Mouse (Mus musculus) T-helper 17 cell (primary cell): ENCODE results near the gene Il17d.

Experiments
- in situ Hi-C, 2 experiments: fragments of 300-600 bp; cut with MboI, MseI; formaldehyde crosslinking; loops; 1 replicate in 1 of 2; 2 replicates in 1 of 2; pipeline ENCODE4 v1.15.1; 2025; ENCODE audit warnings: high pct_unique_total_duplicates in 2 of 2

Gene Il17d

DNA sequence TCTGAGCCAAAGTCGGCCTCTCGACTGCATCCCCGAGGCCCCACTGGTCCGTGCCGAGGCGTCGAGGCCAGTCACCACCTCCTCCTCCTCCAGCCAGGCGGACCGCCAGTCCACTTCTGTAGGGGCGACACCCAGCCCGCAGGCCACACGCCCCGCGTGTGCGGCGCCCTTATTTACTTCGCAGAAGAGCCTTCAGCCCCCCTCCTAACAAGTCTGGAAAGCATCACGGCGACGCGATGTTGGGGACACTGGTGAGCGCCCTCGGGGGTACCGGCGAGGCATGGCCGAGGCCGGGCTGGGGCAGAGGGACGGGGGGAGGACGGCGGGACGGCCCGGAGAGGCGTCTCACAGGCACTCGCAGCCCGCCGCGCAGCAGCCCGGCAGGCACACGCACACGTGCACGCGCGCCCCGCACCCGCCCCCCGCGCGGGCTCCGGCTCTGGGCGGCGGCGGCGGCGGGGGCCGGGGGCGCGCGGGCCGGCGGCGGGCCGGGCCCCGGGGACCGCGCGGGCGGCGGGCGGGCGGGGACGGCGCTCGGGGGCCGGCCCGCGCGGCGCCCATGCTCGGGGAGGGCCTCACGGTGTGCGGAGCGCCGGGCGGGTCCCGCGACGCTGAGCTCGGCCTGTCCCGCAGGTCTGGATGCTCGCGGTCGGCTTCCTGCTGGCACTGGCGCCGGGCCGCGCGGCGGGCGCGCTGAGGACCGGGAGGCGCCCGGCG is at the start of gene Il17d:
Gene Il17d, plus strand, starts transcription at position 107 of the 717 bp plus-strand sequence.
- in situ Hi-C loops, result no loop called here

DNA sequence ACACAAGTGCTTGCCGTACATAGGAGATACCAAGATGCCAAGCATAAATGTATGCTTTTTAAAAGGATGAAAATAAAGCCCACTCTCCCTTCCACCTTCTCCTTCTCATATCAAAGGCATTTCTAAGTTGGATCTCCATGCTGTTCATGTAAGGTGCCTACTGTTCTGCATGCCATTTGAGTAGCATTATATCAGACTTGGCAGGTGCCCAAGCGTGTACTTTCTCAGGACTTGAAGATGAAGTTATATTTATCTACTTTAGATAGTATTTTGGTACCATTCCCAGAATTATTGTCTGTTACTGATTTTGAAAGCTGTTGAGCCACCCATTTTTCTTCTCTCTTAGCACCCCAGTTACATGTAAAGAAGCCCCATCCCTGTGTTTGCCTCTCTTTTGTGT is 49.5 kb upstream of the Il17d start:
- in situ Hi-C loops, result no loop called here

DNA sequence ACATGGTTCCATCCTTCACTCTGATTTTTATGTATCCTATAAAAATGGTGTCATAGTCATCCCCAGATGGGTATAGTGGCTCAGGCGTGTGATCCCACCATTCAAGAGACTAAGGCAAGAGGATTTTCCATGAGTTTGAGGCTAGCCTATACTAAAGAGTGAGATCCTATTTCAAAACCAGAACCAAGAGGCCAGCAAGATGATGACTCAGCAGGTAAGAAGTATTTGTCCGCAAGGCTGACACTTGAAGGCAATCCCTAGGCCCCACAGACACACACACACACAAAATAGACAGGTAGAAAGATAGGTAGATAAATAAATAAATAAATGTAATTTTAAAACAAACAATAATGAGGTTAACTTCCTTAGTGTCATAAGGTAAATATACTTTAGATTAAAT is 42.3 kb upstream of the Il17d start:
- in situ Hi-C loops, result no loop called here

DNA sequence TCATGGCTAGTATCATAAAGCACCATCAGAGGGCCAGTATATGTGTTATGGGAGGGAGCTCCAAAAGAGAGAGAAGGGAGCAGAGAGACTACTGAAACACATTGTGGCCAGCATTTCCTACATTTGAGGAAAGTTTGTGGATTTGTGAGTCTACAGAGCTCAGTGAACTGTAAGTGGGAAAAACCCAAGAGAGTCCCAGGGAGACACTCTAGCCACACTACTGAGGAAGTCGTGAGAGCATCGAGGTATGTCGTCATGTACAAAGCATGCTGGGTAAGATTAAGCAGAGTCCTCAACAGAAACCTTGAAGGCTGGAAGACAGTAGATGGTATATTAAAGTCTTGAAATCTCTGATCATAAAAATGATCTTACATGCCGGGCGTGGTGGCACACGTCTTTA is 40.4 kb upstream of the Il17d start:
- in situ Hi-C loops, result no loop called here

DNA sequence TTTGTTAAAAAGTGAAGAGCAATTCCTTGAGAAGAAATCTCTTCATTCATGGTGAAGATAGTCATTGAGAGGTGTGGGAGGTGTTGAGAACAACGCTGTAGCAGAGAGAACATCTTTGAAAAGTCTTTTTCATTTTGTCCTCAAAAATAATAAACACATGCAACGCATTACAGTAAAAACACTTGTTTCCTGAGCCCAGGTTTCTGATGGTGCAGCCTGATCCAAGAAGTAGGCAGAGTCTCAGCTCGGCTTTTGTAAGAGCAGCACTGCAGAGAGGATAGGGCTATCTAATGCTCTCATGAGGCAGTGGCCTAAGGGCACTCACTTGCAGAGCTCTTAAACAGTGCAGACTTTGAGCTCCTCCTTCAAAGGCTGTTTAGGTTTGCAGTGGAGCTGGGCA is 34.9 kb upstream of the Il17d start:
- in situ Hi-C loops, result loop anchor here in 1 of 2 experiments (5.0 kb wide), 1 partner anchor 62 kb away; no protein-coding TSS in a partner anchor

DNA sequence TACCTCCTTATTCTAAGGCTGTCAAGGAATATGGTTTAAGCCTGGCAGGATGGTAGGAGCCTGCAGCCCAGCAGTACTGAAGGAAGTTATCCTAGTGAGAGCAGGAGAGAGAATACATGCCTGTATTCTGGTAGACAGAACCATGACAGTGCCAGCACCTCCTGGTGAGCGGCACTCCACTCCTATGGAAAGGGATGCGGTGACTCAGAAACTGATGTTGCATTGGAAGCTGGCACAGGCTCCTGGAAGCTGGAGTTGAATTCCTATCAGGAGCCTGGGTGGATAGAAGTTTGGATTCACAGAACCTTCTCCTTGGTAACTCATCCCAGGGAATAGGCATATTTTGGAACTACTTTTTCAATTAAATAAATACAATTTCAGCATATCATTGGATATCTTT is 30.7 kb upstream of the Il17d start:
- in situ Hi-C loops, result loop anchor here in 1 of 2 experiments (5.0 kb wide), 1 partner anchor 67 kb away; no protein-coding TSS in a partner anchor

DNA sequence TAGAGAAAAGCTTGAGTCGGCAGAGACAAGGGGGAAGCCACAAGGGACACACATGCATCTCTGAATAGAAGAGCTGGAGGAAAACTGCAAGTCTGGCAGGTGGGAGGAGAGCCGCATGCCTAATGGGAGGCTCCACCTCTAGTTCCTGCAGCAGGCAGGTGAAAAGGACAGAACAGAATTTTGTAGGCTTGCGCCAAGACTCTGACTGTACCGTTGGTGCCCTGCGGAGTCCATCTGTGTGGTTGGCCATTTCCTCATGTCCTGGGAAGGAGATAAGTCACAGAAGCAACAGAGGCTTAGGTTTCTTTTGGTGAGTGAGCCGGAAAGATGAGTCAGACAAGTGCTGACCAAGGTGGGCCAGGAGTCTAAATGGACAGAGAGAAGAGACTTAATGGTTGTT is 20.8 kb upstream of the Il17d start:
- in situ Hi-C loops, result no loop called here

DNA sequence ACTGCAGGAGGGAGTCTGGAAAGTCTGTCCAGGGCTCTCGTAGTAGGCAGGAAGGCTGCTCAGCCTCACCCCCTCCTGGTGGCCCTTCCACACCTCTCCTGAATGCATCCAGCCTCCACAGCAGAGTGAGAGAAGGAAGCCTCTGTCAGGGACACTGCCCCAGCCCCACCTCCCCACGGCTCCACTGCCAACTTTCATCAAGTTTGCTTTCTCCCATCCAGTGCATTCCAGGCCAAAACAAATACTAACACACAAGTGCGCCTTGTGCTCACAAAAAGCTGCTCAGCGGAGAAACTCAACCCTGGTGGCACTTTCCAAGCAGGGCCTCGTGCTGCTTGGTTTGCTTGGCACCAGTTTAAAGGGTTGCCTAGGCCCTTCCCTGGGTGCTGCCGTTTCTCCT is 15.0 kb upstream of the Il17d start:
- in situ Hi-C loops, result no loop called here

DNA sequence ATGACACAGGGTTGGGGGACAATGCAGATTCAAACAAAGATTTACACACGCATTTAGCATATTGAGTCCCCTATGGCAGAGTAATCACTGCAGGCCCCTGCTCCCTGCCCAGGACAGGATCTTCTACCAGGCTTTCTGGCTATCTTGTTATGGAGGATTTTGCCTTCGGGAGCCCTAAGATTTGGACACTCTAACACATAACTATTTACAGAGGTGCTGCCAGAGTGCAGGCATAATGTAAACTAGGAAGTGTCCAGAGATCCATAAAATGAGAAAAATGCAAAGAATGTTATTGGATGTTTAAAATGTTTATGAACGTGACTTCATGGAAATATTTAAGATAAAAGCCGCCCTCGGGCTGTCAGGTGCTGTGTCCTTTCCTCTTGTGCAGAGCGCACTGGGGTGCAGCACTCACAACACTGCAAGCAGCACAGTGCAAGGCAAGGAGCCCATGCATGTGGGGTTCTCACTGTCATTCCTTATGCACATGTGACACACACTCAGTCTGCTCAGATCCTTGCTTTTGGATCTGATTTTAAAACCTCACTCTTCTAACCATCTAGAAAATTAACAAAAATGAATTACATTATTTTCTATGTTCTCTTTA is 9.3 kb upstream of the Il17d start:
- in situ Hi-C loops, result no loop called here

DNA sequence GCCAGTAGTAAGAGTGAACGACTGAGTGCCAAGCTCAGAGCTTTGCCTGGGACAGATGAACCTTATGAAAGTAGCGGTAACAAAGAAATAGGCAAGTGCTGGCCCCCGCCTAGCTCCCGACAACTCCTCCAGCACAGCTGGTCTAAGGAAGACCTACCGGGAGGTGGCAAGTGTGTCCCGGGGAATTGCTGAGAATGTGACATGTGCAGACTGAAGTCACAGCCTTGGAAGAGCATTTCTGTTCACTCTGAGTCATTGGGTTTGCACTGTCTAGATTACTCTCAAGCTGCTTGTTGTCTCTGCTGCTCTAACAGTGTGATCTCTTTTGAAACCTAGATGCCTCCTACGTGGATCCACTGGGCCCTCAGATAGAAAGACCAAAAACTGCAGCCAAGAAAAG is 7.6 kb upstream of the Il17d start:
- in situ Hi-C loops, result no loop called here

DNA sequence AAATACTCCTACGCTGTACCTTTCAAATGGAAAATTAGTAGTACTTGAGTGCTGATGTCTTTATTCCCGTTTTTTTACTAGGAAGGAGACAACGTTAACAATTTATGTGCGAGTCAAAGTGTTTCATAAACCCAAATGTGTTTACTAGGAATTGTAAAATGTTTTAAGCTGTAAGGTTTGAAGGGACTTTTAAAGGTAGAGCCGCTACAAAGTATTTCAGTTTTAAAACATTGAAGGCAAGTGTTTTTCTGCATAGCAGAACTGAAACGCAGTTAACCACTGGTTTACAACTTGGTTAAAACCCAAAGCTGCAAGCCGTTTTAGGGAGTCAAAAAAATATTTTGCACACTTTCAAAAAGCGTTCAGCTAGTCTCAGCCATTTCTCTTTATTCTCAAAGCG is 815 bp upstream of the Il17d start:
- in situ Hi-C loops, result no loop called here

DNA sequence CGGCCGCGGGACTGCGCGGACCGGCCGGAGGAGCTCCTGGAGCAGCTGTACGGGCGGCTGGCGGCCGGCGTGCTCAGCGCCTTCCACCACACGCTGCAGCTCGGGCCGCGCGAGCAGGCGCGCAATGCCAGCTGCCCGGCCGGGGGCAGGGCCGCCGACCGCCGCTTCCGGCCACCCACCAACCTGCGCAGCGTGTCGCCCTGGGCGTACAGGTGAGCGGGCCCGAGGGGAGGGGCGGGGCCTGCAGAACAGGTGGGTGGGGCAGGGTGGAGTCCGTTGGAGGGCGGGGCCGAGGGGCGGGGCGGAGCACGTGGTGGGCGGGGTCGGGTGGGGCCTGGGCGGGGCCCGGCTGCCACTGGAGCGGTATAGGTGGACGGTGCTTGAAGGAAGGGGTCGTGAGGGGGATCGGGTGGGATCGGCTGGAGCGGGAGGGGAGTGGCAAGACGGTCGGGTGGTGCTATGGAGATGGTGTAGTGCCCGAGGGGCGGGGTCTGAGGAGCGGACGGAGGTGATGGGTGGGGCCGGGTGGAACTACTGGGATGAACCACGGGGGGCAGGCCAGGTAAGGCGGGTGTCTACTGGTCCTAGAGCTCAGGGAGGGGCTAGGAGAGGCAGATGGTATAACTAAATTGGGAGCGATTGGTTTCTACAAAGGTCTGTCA is 942 bp downstream of the Il17d start:
- in situ Hi-C loops, result no loop called here

DNA sequence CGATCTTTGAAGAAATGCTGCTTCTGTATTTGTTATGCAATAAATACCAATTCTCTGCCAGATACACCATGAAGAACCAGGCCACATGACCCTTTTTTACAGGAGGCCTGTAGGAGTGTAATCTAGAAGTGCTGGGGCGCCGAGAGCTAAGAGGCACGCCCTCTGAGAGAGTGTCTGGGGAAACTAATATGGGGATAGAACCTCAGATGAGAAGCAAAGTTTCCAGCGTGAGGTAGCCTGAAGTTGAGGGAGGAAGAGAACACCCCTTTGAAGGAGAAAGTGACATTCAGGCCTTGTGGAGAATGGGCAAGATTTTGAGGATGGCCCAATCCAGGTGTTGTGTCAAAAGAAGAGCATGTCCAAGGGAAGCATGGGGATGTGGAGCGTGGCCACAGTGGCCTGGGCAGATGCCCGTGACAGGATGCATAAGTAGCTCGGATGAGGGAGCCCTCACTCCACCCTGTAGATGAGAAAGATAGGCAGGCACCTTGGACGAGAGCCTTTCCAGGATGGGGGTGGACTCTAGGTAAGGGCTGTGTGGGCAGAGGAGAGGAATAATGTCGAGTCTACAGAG is 1.6 kb downstream of the Il17d start:
- in situ Hi-C loops, result no loop called here

DNA sequence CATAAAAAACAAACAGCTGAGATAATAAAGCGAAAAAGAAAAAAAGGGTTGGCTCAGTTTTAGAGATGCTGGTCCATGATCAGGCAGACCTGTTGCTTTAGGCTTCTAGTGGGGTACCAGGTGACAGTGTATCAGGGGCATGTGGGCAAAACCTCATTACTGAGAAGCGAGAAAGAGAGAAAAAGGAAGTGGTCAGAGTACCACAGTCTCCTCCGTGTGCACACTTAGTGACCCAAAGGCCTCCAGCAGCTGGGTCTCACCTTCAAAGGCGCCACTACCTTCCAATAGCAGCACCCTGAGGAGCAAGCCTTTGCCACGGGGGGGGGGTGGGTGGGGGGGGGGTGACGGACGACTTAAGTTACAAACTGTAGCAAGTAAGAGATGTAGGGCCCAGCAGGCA is 2.5 kb downstream of the Il17d start:
- in situ Hi-C loops, result no loop called here

DNA sequence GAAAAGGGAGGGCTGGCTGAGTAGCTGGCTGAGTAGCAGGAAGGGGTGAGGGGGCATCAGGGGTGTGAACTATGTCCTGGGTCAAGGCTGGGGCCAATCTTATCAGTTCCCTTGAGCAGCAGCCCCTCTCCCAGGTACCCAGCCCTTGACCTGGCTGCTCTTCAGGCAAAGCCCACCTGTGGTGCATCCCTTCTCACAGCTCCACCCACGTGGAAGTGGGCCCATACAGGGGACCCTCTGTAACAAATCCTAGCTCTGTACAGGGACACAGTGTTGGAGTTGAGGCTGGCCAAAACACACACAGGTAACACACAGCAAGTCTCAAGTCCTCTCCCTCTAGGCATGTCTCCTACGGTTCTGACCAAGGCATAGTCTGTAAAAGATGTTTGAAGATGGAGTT is 3.0 kb downstream of the Il17d start:
- in situ Hi-C loops, result no loop called here

DNA sequence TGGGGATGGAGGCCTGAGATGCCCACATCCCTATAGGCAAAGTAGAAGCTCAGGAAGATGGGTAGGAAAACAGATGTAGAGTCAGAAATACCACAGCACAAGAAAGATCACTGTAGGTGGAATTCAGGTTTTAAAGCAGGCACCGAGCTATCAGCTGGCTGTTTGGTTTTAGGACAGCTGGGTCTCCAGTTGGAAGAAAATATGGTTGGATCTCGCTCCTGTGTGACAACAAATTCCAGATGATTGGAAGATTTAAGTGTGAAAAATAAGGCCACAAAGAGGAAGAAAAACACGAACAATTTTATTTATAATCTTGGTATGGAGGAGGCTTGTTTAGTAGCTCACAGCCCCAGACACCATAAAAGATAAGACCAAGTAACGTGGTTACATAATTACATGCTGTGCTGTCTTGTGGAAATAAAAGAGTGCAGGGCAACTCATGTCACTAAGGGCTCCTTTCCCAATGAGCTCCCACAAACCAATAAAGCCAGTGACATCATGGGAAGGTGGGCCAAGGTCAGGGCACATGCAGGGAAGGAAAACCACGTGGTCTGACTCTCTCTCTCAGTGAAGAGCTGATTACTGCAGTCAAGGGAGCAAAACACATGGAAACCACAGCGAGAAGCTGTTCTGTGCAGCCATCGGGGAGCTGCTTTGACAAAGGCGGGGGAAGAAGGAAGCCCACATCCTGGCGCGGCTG is 4.7 kb downstream of the Il17d start:
- in situ Hi-C loops, result no loop called here

DNA sequence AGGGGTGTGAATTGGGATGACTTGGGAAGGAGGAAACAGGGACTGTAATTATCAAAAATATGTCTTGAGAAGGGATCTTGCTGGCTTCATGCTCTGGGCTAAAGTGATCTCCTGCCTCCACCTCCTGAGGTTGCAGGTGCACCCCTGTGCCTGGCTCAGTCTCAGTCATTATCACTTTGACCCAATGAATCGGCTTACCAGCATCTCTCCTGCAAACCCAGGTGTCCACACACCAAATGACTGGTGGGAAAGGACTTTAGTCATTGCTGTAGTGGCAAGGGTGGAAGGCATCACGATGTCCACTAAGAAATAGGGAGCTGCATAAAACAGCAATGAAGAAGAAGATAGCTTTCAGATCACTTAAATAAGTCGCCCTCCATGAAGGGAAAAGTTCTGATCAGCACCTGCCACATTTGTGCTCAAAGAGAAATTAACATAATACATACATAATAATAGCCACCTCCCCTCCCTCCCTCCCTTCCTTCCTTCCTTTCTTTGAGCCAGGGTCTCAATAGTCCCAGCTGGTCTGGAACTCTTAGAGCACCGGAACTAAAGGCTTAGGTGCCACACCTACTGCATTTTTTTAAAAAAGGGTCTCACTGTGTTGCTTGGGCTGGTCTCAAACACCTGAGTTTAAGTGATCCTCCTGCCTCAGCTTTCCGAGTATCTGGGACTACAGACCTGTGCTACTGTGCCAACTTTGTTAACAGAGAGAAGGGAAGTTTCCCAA is 5.4 kb downstream of the Il17d start:
- in situ Hi-C loops, result no loop called here

DNA sequence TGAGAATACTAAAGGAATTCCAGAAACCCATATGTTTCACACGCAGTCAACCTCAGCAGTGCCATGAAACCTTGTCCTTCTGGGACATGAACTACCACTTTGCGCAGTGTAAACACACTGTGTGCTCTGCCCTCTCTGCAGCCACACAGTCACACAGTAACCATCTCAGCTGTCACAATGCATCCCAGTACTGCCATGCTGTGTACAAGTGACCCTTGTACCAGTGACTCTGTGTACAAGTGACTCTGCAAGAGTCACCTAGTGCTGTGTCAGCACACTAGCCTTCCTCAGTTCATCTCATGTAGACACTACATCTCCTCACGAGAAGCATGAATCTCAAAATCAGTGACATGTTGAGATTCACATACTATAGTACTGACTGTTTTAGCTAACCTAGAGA is 8.0 kb downstream of the Il17d start:
- in situ Hi-C loops, result no loop called here

DNA sequence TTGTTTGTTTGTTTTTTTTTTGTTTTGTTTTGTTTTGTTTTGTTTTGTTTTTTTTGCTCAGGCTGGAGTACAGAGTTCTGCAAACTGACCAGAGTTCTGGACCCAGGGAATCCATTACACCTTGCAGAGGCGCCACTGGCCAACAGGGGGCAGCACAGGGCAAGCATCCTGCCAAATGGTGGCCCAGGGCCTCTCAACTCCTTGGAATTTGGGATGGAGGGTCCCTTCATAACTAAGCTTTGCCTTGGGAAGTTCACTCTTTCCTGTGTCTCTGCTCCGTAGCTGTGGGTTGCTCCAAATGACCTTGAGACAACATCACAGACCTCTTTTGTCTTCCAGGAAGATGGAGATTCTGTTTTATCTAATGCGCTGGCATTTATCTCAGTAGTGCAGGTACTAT is 8.6 kb downstream of the Il17d start:
- in situ Hi-C loops, result no loop called here

DNA sequence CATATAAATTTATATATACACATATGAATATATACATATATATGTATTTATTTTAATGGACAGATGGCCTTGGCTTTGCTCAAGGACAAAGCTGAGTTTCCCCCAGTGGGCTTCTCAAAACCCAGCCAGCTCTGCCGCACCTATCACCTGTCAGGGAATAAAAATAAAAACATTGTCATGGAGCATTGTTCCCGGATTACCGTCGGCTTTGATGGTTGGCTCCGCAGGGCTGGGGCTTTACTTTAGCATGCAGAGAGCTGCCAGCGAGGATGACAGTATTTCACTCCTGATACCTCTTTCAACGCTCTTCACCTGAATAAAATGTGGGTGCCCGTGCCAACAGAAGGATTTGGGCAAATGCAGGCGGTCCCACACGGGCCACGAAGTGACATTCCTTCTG is 9.3 kb downstream of the Il17d start:
- in situ Hi-C loops, result no loop called here

DNA sequence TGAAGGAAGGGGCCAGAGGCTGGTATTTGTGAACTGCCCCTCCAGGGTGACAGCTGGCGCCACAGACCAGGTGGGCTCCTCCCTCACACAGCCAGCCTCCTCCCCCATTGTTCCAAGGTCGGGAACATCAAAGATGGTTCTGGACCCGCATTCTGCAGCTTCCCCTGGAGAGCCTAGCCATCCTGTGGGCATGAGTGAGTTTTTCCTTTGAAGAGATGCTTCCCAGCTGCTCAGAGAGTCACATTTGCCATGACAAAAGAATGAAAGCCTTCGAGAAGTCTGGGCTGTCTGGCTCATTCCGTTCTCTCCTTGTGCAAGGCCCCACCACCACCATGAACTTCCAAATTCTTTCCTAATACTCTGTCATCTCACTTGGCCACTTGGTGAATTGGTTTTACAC is 9.8 kb downstream of the Il17d start:
- in situ Hi-C loops, result no loop called here
